Mouse (Mus musculus): ENCODE measurements around the gene Mrpl46.

- TF ChIP-seq CTCF (IDR thresholded peaks at IDR 0.05; ENCODE audit: extremely low read depth, insufficient read depth, insufficient read length, insufficient replicate concordance) (peak; percentile 64; the same call in 1 of the 2 replicates), POLR2A (IDR thresholded peaks at IDR 0.05; ENCODE audit: low read depth, low read length) (no peak)
These were observed 17.2 kb downstream of the Mrpl46 start for GRCm38 (mm10) chr7:78766019-78766683.

Measured in spleen, adult 2 months (tissue).